8 mouse cellular contexts compared by ENCODE assay signal in genomic region chr14:75015856-75016714, GRCm38 (mm10). TPM values are rescaled to one million over a fixed set of nuclear protein-coding genes. Genes with fewer than 3 reads are reported as not detected.
DNase-seq lines count a peak whose midpoint lies in the region; ATAC-seq lines count a peak whose summit lies in the region.

Rubcnl (plus strand) TSS chr14:75016027.

- no peaks in the 10 kb centered on the region for H3K4me1 ChIP-seq in hindbrain, embryonic 14.5 days (replicated peaks; ENCODE audit: control insufficient read depth, insufficient read depth, low read length)

- DNase-seq in T-cell, adult 2 months (ENCODE audit: low spot score): peak; percentile 63
- peak; percentile 72 to 77 for DNase-seq in cerebellum, postnatal 14 days
- peak; percentile 41 to 64 for DNase-seq in frontal cortex, postnatal 25 days (ENCODE audit: low spot score in 2 of 2)
- DNase-seq in hindbrain, embryonic 14.5 days (ENCODE audit: low spot score): peak; percentile 88
- peak; percentile 45 to 78 for DNase-seq in layer of hippocampus, postnatal 25 days (ENCODE audit: extremely low spot score in 1 of 2, low spot score in 1 of 2)
- DNase-seq in lung, postnatal 4 days: peak; percentile 65 to 81
- peak; percentile 67 for DNase-seq in retina, postnatal 7 days (ENCODE audit: low read depth, low spot score)
- DNase-seq in urinary bladder, adult 18-20 months (ENCODE audit: low spot score in 2 of 2): peak; percentile 55 to 62

- ATAC-seq in hindbrain, embryonic 14.5 days (ENCODE audit: low FRiP score): peak; percentile 55; the same call in 1 of the 2 replicates

- peak within 1 kb of the TSS; percentile 49; the same call in 1 of the 2 replicates for H3K9ac ChIP-seq in hindbrain, embryonic 14.5 days

- under 1% methylated on average over 49 of the region's 49 CpGs for WGBS in hindbrain, embryonic 14.5 days

- 0 out of 2 replicates have a peak, but pooled peaks cover 6% of the 10 kb centered on the region for H3K27me3 ChIP-seq in hindbrain, embryonic 14.5 days (ENCODE audit: control insufficient read depth, insufficient read depth, low read length)

- peak within 1 kb of the TSS; percentile 41 for H3K4me3 ChIP-seq in hindbrain, embryonic 14.5 days (replicated peaks; ENCODE audit: low read length)

- peak within 1 kb of the TSS; percentile 94 for H3K4me2 ChIP-seq in hindbrain, embryonic 14.5 days (replicated peaks)

- no peak within 1 kb of the TSS for H3K27ac ChIP-seq in hindbrain, embryonic 14.5 days

- H3K36me3 ChIP-seq in hindbrain, embryonic 14.5 days (replicated peaks; ENCODE audit: control insufficient read depth, insufficient read depth): no peaks in the 10 kb centered on the region

- H3K9me3 ChIP-seq in hindbrain, embryonic 14.5 days (ENCODE audit: control insufficient read depth, low read length): no peaks in the 10 kb centered on the region

RNA-seq across cellular contexts. Expression of gene Rubcnl, which starts in this region (rescaled TPM):
- polyA plus RNA-seq in hindbrain, embryonic 14.5 days (2014; fragmentation: Nextera tagmentation; extraction: Ambion mirVana): 0.13 and 0.27 TPM in 2 replicates
- 1 to 10 TPM in 1 of 2 experiments, under 1 TPM in 1; 0.99 to 1.0 TPM for total RNA-seq in layer of hippocampus, postnatal 25 days (2021)

Comparison
In these comparisons a context has a peak if more than half of its experiments do, and no peak if none do; other contexts are left out.
1. Peak in DNase-seq, ATAC-seq, H3K4me3 ChIP-seq, H3K9ac ChIP-seq and H3K4me2 ChIP-seq in hindbrain, embryonic 14.5 days; RNA of the gene not detected or under 1 TPM.